Mouse (Mus musculus) common myeloid progenitor, adult 5-6 weeks (primary cell): ENCODE data around the gene Catsperd. TPM values are rescaled to one million over a fixed set of nuclear protein-coding genes. Genes with fewer than 3 reads are reported as not detected.

Experiments used
- ATAC-seq: replicated peaks from 2 replicates; pipeline ENCODE4 v1.8.0; 2016; ENCODE audit warnings: low read depth, mild to moderate bottlenecking, moderate TSS enrichment, inconsistent platforms; ENCODE audit not compliant: poor library complexity, severe bottlenecking
- total RNA-seq: library from RNA; stranded (forward); fragments of 200-1000, 187-1606 nt; gene quantifications from 2 replicates; pipeline ENCODE4 v1.2.3, GENCODE M21; 2017

Gene Catsperd
- total RNA-seq, 1 experiment from 2014 or later = not detected

DNA sequence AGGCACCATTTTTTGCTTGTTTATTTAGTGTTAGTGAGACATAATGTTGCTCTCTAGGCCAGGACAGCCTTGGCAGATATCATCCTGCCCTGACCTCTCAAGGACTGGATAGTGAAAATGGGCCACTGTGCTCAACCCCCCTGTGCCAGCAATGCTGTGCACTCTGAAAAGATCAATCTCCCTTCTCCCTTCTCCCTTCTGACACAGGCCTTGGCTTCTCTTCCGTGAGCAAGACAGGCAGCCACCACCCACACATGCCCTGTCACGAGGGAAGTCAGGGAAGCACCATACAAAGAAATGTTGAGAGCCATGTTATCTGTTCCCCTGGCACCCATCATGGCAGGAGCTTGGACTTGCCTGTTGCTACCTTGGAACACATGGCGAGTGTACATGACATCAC, 27.4 kb downstream of the Catsperd start:
- ATAC-seq = no peak

DNA sequence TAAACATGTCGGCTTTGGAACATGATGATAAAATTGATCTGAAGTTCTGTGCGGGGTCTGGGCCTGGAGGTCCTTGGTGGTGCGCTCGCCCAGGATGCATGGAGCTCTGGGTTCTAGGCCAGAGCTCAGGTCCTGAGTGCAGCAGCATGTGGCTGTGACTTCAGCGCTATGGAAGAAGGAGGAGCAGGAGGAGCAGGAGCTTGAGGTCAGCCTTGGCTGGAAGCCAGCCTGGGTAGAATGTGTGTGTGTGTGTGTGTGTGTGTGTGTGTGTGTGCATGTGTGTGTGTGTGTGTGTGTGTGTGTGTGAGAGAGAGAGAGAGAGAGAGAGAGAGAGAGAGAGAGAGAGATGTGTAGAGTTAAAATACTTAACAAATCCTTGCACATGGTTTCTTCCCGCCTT, 28.2 kb downstream of the Catsperd start:
- ATAC-seq = no peak

DNA sequence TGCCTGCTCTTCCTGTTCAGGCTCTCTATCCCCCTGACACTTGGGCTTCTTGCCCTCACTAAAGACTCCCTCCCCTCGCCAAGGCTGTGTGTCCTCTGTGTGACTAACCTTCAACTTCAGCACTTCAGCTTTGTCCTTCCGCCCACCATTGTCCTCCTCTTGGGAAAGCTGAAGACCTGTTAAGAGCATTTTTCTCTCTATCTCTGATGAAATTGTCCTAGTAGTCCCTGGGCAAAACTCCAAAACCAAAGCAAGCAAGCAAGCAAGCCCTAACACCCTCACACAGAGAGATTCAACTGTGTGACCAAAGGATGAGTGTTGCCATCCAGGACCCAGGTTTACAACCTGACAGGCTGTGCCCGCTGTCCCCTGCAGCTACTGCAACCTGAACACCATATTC, 35.7 kb downstream of the Catsperd start:
- ATAC-seq = no peak

DNA sequence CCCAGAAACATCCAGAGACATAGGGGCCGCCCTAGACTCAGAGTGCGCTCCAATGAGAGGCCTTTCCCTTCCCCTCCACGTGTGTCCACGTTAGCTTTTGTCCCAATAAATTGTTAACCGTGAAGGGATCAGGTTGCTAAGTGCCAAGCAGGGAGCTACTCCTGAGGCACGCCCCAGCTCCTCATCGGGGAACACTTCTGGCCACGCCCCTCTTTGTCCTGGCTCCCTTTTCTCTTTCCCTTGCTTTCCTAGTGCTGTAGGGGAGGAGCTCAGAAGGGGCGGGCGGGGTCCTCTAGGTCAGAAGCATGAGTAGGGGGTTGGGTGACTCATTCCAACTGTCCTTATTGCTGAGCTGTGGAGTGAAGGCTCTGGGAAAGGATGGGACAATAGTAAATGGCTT, 36.4 kb downstream of the Catsperd start:
- ATAC-seq = no peak

DNA sequence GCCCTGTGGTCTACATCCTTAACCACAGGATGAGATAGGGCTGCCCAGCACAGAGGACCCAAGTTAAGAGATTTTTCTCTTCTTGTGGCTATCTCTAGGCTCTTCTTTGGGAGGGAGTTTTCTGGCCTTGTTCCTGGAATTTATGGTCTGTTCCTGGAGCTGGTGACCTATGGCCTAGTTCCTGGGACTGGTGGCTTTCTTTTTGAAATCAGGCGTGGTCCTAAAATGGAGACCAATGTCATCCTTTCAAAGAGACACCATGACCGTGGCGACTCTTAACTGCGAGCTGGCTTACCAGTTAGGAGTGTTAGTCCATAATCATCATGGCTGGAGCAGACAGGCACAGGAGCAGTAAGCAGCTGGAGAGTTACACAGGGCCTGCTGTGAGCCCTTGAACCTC, 38.4 kb downstream of the Catsperd start:
- ATAC-seq = no peak

DNA sequence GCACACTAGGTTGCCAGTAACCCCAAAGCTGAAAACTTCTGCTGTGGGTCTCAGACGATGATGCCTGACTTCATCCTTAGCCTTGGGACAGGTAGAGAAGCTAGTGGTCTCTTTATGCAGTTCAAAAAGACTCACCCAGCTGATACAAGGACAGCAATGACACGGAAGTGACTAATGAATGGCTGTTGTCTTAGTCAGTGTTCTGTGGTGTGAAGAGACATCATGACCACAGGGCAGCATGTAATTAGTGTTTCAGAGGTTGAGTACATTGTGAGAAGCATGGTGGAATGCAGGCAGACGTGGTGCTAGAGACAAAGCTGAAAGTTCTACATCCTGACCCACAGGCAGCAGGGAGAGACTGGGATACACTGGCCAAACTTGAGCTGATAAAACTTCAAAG, 39.6 kb downstream of the Catsperd start:
- ATAC-seq = no peak

DNA sequence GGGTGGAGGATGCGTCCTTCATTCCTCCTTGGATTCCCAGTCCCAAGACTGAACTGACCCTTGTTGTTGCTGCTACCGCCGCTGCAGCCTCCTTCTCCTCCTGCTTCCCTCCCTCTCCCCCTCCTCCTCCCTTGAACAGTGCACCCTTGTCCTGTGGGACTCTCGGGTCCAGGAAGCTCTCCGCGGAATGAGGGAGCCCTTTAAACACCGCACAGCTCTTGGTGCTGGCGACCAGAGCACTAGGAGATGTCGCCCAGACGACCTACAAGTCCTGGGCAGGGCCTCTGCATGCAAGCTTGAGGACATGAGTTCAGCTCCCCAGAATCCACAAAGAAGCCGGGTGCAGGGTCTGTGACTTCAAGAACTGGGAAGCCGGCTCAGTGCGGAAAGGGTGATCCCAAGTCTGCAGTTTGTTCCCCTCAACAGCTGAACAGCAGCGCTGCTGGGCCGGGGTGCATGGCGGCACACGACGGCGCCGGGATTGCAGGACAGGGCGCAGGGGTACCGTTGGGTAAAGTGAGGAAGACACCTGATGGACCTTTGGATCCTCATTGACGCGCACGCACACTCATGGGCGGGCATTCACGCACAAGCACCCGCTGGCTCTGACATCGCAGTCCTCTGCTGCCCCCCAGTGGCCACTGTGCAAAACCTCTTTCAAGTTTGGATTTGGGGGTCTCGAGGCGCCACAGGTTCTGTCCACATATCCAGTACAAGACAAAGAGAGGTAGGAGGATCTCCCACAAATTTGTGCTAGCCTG, 40.6 kb downstream of the Catsperd start:
- ATAC-seq = peak; percentile 53

DNA sequence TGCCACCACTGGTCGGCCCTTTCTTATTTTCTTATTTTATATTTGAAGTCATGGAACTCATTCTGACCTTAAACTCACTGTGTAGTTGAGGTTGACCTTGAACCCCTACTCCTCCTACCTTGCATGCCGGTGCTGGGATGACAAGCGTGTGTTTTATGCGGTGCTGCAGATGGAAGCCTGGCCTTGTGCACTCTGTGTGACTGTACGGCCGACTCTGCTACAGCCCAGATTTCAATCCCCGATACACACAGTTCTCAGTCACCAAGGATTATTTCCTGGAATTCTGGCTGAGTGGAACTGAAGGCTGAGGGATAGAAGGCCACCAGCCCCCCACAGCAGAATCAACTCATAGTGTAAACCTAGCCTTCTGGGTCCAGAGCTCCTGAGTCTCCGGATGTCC, 41.8 kb downstream of the Catsperd start:
- ATAC-seq = no peak

DNA sequence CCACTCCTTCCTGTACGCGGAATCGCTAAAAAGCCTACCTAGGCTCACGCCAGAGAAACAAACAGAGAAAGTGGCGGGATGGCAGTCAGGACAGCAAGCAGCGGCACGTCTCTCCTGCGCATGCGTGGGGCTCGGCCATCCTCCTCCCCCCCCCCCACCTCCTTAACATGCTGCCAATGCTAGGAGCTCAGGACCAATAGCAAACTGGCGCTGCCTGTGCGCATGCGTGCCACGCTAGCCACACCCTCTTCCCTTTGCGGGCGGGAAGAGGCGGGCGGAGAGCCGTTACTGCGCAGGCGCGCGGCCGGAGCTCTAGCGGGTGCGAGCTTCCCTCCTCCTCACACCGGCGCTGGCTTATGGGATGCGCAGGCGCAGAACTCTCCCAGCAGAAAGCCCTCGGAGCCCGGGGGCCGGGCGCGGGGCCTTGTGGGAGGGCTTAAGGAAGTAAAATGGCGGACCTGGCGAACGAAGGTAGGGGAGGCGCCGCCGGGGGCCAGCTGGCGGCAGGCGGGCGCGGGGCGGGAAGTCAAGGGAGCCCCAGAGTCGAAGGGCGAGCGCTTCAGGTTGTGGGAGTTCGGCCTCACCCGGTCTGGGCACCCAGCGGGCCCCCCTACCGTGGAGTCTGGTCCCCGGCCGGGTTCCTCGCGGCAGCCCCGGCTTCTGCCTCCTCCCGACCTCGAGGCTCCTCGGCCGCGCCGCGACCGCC, 45.2 kb downstream of the Catsperd start, which contains the start of gene Ranbp3:
TSS of gene Ranbp3 (plus strand) at position 354 of the 706 bp plus-strand sequence.
- ATAC-seq = peak; percentile 84

DNA sequence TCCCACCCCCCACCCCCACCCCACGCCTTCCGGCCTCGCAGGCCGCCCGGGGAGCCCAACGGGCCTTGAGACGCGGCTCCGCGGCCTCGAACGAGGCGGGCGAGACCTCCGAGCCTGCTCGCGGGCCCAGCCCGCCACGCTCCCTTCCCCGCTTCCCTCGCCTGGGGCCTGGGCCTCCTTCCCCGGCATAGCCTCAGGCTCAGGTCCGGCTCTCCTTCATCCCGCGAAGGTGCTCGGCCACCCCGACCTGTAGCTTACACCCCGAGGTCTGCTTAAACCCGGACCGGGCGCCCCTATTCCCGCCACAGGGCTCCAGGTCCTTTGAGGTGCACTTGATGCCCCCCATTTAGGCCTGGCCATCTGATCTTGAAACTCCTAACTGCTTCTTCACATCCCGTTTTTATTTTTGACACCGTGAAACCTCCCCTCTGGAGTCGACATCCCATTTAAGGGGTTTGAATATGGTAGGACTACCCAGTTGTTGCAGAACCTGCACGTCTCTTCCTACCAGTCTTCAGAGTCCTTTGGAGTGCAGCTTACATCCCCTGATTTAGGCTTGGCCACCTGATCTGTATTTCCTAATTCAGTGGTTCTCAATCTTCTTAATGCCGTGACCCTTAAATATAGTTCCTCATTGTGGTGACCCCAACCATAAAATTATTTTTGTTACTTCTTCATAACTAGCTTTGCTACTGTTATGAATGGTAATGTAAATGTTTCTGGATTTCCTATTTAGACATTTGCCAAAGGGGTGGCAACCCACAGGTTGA, 45.9 kb downstream of the Catsperd start:
- 0 out of 2 replicates have a peak, but pooled peaks have one; percentile 2 for ATAC-seq

DNA sequence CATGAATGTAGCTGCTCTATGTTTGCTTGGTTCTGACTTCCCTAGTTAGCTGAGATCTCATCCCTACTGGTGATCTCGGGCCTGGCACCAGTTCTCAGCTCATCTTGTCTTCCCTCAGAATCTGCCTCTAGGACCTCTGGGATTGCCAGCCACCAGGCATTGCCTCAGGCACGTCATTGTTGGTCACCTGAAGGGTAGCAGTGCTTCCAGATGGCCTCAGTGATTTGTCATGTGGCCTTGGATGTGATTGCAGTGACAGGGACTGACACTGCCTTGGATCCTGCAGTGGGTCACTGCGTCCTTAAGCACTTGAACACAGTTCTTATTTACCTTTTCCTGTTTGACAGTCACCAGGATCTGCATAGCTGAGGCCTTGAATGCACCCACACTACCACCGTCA, 53.8 kb downstream of the Catsperd start:
- ATAC-seq = no peak

DNA sequence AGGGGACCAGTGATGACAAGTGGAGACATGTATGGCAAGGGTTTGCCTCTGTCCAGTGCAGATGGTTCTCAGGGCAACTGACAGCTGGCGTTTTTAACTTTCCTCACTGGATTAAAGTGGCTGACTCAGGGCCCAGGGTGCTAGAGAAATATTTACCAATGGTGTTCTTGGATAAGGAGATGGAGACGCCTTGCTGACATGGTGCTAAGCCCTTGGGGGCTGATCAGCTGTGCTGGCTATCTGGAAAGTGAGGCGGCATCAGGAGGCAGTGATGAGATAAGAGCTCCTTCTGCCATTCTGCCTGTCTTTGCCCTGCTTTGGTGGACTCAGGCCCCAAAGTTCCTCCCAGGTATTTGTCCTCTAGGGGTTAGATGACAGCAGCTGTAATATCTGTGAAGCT, 54.9 kb downstream of the Catsperd start:
- ATAC-seq = no peak

DNA sequence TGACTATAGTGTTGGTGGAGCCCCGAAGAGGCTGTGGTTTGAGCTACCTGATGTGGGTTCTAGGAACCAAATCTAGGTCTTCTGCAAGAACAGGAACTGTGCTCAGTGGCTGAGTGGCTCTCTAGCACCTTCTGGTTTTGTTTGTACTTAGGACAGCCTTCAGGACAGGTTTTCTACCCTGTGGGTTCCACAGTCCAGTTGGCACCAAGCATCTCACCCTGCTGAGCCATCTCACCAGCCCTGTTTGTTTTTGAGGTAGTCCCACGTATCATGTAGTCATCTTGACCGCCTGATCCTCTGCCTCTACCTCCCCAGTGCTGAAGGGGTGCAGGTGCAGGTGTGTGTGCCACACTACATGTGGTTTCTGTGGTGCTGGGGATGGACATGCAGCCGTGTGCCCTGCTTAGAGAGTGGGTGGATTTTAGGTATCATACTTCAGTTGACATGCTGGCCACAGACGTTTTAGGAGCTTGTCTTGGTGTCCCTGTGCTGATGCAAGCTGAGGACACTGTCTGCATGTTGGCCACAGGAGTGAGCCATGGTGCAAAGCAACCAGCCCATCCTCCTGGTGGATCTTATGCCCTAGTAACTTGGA, 55.7 kb downstream of the Catsperd start:
- ATAC-seq = no peak

DNA sequence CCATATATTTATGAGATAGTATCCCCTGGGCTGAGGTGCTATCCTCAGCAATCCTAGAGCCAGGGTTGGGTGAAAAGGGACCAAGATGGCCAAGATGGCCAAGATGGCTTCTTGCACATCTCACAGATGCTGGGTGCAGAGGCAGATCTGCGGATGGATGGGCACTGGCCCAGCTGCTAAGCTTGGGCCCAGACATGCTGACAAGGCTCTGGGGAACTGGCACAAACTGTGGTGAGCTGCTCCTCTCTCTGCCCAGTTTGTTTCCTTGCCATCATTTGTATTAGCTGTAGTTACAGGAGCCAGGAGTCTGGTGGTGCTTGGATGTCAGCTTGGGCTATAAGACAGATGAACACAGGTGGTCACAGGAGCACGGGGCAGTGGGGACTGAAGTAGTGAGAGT, 56.7 kb downstream of the Catsperd start:
- no peak for ATAC-seq

DNA sequence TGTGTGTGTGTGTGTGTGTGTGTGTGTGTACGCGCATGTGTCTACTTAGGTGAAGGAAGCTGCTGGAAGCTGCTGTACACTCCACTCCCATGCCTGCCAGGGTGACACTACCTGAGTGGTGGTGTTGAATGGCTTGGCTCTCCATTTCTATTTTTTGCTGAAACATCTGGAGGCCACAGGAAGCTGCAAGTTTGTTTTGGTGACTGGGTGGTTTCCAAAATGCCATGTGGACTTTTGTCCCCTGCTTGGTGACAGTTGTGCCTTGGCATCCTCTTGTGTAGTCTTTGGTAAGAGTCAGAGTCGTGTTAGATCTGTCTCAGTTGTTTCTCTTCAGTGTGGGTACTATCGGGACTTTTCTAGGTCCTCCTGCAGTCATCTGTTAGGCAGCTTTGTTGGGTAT, 58.9 kb downstream of the Catsperd start:
- ATAC-seq = no peak

DNA sequence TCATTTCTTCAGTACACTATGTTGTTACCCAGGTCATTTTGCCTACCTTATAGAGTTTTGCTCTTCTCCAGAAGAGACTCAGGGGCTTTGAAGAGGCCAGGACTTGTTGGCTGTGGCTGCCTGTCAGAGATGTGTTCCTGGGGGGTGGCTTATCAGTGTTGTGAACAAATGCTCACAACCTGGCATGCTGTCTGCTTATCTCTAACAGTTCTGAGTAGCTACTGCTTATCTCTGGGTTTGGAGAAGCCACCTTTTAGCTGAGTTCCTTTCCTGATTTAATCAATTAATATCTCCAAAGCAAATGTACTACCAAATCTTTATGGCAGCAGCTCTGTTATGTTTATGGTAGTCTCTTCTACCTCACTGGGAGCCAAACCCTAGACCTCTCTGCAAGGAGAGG, 60.1 kb downstream of the Catsperd start:
- ATAC-seq = peak; percentile 46

DNA sequence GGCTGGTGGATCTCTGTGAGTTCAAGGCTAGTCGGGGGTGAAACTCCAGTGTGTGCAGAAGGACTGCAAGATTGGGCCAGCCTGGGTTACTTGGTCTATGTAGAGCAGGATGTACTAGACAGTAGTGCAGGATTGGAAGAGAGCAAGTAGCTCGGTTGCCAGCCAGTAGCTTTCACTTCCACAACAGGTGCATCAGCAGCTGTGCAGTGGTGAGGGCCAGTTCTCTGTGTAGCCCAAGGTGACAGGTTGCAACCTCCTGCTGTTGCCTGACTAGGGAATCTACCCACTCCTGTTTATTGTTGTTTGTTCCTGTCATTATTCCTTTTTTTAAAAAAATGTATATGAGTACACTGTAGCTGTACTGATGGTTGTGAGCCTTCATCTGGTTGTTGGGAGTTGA, 60.7 kb downstream of the Catsperd start:
- ATAC-seq = no peak

DNA sequence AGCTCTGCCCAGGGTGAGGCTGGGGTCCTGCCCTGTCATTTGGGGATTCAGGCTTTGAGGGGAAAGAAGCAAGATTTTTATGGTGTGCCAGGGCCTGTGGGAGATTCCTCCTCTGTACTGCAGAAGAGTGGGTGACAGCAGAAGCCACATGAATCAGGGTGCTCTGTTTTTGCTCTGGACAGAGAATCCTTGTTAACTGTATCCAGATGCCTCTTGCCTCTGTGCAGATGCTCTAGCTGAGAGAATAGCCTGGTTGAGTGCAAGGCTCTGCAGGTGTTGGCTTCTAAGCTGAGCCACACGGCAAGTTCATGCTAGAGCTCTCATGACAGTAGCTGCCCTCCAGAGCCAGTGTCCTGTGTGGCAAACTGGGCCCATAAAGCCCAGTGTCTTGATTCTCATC, 65.5 kb downstream of the Catsperd start:
- no peak; the same call in 1 of the 2 replicates for ATAC-seq

DNA sequence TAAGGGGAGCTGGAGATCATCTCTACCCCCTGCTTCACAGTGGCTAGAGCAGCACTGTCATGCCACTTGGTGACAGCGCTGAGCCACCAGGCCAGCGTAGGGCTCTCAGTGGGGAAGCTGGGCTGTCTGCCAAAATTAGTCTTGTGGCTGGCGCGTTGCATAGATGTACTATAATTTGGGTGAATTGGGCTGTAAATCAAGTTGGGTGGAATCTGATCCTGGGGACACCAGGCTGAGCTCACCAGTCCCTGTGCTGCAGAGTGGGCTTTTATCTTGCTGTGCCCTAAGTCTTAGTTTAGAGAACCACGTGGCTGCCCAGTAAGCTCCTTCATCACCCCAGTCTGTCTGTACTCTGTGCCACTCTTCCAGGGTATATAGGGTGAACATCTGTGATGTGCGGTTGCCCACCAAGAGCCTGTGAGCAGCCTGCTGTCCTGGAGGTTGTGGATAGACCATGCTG, 65.9 kb downstream of the Catsperd start:
- peak; percentile 90 for ATAC-seq

DNA sequence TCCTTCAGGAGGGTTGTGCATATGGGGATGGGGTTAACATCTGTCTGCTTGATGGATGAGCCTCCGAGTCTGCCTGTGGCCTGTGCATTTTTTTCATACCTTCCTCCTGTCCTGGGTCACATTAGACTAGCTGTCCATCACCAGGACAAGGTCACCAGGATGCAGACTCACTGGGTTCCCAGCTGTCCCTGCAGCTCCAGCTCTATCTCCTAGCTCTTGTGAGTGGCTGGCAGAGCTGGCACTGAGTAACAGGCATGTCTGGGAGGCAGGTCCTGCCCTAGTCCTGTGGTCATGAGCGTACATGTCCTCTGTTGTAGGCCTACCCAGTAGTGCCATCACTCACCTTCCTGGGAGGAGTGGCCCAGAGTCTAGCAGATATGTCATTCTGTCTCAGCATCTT, 72.5 kb downstream of the Catsperd start:
- no peak for ATAC-seq
